Mouse (Mus musculus) CD8-positive naive resting alpha-beta T cell, adult 2 months (primary cell): Measurements from ENCODE around the gene Fam107b.

Experiments used
- DNase-seq, 2 experiments: peaks; one replicate each; pipeline ENCODE4 v3.0.0; 2022; ENCODE audit warnings: low read depth in 2 of 2, low spot score in 2 of 2

Fam107b gene

GRCm38 (mm10) chr2:3769786-3770318, 199.6 kb downstream of the Fam107b start:
- peak in 1 of 2 experiments; percentile 30 for DNase-seq

GRCm38 (mm10) chr2:3770383-3770782, 200.1 kb downstream of the Fam107b start:
- no peak for DNase-seq

GRCm38 (mm10) chr2:3771483-3771882, 201.2 kb downstream of the Fam107b start:
- DNase-seq = no peak

- DNase-seq = no peak
These were observed 202.8 kb downstream of the Fam107b start for GRCm38 (mm10) chr2:3773089-3773488.

GRCm38 (mm10) chr2:3775569-3775968, 205.3 kb downstream of the Fam107b start:
- DNase-seq = no peak

- no peak for DNase-seq
These were observed 205.8 kb downstream of the Fam107b start for GRCm38 (mm10) chr2:3776045-3776444.

- no peak for DNase-seq
These were observed 207.4 kb downstream of the Fam107b start for GRCm38 (mm10) chr2:3777696-3778095.

- DNase-seq = no peak
These were observed 215.3 kb downstream of the Fam107b start for GRCm38 (mm10) chr2:3785546-3785945.

GRCm38 (mm10) chr2:3787752-3788423, 217.6 kb downstream of the Fam107b start:
- no peak for DNase-seq

GRCm38 (mm10) chr2:3788424-3788786, 218.1 kb downstream of the Fam107b start:
- DNase-seq = no peak

GRCm38 (mm10) chr2:3796543-3796942, 226.3 kb downstream of the Fam107b start:
- DNase-seq = no peak

GRCm38 (mm10) chr2:3799767-3800554, 229.7 kb downstream of the Fam107b start:
- peak; percentile 42 to 57 for DNase-seq

GRCm38 (mm10) chr2:3800555-3800878, 230.2 kb downstream of the Fam107b start:
- peak in 1 of 2 experiments; percentile 16 for DNase-seq

- no peak for DNase-seq
These were observed 235.5 kb downstream of the Fam107b start for GRCm38 (mm10) chr2:3805742-3806141.

GRCm38 (mm10) chr2:3810321-3810720, 240.0 kb downstream of the Fam107b start:
- peak in 1 of 2 experiments; percentile 28 for DNase-seq

GRCm38 (mm10) chr2:3816142-3816609, 245.9 kb downstream of the Fam107b start:
- no peak for DNase-seq

- DNase-seq = no peak
These were observed 247.3 kb downstream of the Fam107b start for GRCm38 (mm10) chr2:3817626-3818025.

GRCm38 (mm10) chr2:3822483-3823455, 252.5 kb downstream of the Fam107b start:
- no peak for DNase-seq
